Mouse (Mus musculus) brain, embryonic 14.5 days (tissue): ENCODE results near the gene Acat3.

Source experiments
- CTCF ChIP-seq: fragments of 200-500 bp; IDR thresholded peaks from 2 replicates; pipeline ENCODE4 v1.5.1; 2012; ENCODE audit warnings: inconsistent platforms, mild to moderate bottlenecking, moderate library complexity, borderline replicate concordance; ENCODE audit not compliant: insufficient read depth, insufficient read length; ENCODE audit errors: extremely low read depth
- POLR2A ChIP-seq: fragments of 200-500 bp; IDR thresholded peaks from 2 replicates; pipeline ENCODE4 v1.6.1; 2012; ENCODE audit warnings: mild to moderate bottlenecking, inconsistent platforms, borderline replicate concordance; ENCODE audit not compliant: poor library complexity, insufficient read depth, insufficient read length, severe bottlenecking; ENCODE audit errors: extremely low read depth

DNA sequence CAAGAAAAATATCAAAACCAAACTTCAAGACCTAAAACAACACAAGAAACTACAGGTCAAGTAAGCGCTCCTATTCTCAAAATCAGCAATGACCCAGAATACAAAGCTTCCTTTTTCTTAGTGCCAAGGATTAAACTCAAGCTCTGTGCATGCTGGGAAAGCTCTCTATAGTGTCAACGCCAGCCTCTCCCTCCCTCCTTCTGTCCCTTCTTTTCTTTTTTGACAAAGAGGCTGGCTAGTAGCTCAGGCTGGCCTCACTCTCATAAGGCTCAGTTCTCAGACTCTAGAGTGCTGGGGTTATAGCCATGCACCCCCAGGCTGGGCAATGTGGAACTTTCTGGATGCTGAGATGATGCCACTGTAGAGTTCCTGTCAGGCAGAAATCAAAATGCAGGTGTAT lies 2.3 kb downstream of the Acat3 start:
- no peak for TF ChIP-seq CTCF
- TF ChIP-seq POLR2A, result no peak
